Mouse (Mus musculus): ENCODE measurements around the gene Fuca1. TPM values are rescaled to one million over a fixed set of nuclear protein-coding genes. Genes with fewer than 3 reads are reported as not detected.
"Not testable (repeated sequence)": the region's sequence is repeated elsewhere in the genome, so short reads cannot be mapped to it uniquely, and the experiment has no call there.

Fuca1 gene
- polyA plus RNA-seq, 1 experiment from 2014 or later = 52.8 TPM

- Histone ChIP-seq H3K27me3 (ENCODE audit: control insufficient read depth, insufficient read depth, low read length) (no peaks in the 10 kb centered on the region), H3K4me1 (ENCODE audit: control insufficient read depth, insufficient read depth, low read length) (peaks cover 23% of the 10 kb centered on the region), H3K9ac (ENCODE audit: low read length) (no peak overlapping the region), H3K4me3 (ENCODE audit: low read length) (no peak overlapping the region), H3K36me3 (ENCODE audit: control insufficient read depth, insufficient read depth) (peaks cover 34% of the 10 kb centered on the region), H3K9me3 (replicated peaks; ENCODE audit: control insufficient read depth, low read length) (no peaks in the 10 kb centered on the region), H3K4me2 (ENCODE audit: low read depth, low read length) (no peak overlapping the region), H3K27ac (ENCODE audit: low read length) (no peak overlapping the region)
- no peak for ATAC-seq (replicated peaks; ENCODE audit: extremely low read depth, insufficient read depth, low FRiP score)
- 83% methylated on average over 13 of the region's 13 CpGs for WGBS
Observed at GRCm38 (mm10) chr4:135969070-135969750, 48.7 kb downstream of the Fuca1 start.

- ATAC-seq (replicated peaks; ENCODE audit: extremely low read depth, insufficient read depth, low FRiP score) = no peak
- Histone ChIP-seq H3K9ac (ENCODE audit: low read length) (no peak overlapping the region), H3K4me3 (ENCODE audit: low read length) (no peak overlapping the region), H3K4me2 (ENCODE audit: low read depth, low read length) (no peak overlapping the region), H3K4me1 (ENCODE audit: control insufficient read depth, insufficient read depth, low read length) (peaks cover 12% of the 10 kb centered on the region), H3K27me3 (ENCODE audit: control insufficient read depth, insufficient read depth, low read length) (no peaks in the 10 kb centered on the region), H3K9me3 (replicated peaks; ENCODE audit: control insufficient read depth, low read length) (no peaks in the 10 kb centered on the region), H3K36me3 (ENCODE audit: control insufficient read depth, insufficient read depth) (peaks cover 43% of the 10 kb centered on the region), H3K27ac (ENCODE audit: low read length) (no peak overlapping the region)
- WGBS = 85% methylated on average over 11 of the region's 11 CpGs
Observed at GRCm38 (mm10) chr4:135970585-135970984, 50.0 kb downstream of the Fuca1 start.

- H3K9me3 ChIP-seq (replicated peaks; ENCODE audit: control insufficient read depth, low read length) = no peaks in the 10 kb centered on the region
- under 1% methylated on average over 35 of the region's 35 CpGs for WGBS
Observed at GRCm38 (mm10) chr4:135971805-135972555, 51.4 kb downstream of the Fuca1 start.

GRCm38 (mm10) chr4:135972556-135972906, 52.0 kb downstream of the Fuca1 start, which contains the start of gene Lypla2:
Lypla2 (minus strand) TSS chr4:135972626.
- Histone ChIP-seq H3K27me3 (ENCODE audit: control insufficient read depth, insufficient read depth, low read length) (no peaks in the 10 kb centered on the region), H3K9me3 (replicated peaks; ENCODE audit: control insufficient read depth, low read length) (no peaks in the 10 kb centered on the region), H3K27ac (ENCODE audit: low read length) (peak within 1 kb of the TSS; percentile 47), H3K36me3 (ENCODE audit: control insufficient read depth, insufficient read depth) (peaks cover 42% of the 10 kb centered on the region), H3K4me2 (ENCODE audit: low read depth, low read length) (peak within 1 kb of the TSS; percentile 93), H3K4me3 (ENCODE audit: low read length) (peak within 1 kb of the TSS; percentile 73), H3K9ac (ENCODE audit: low read length) (peak within 1 kb of the TSS; percentile 83), H3K4me1 (ENCODE audit: control insufficient read depth, insufficient read depth, low read length) (peaks cover 12% of the 10 kb centered on the region)
- WGBS = 2% methylated on average over 19 of the region's 19 CpGs
- ATAC-seq (replicated peaks; ENCODE audit: extremely low read depth, insufficient read depth, low FRiP score) = peak; percentile 86

More at GRCm38 (mm10) chr4:135971805-135972555, 51.4 kb downstream of the Fuca1 start:
- Histone ChIP-seq H3K4me3 (ENCODE audit: low read length) (peak overlapping the region; percentile 73), H3K27me3 (ENCODE audit: control insufficient read depth, insufficient read depth, low read length) (no peaks in the 10 kb centered on the region), H3K9ac (ENCODE audit: low read length) (peak overlapping the region; percentile 83), H3K27ac (ENCODE audit: low read length) (peak overlapping the region; percentile 47), H3K4me1 (ENCODE audit: control insufficient read depth, insufficient read depth, low read length) (peaks cover 12% of the 10 kb centered on the region), H3K4me2 (ENCODE audit: low read depth, low read length) (peak overlapping the region; percentile 93), H3K36me3 (ENCODE audit: control insufficient read depth, insufficient read depth) (peaks cover 48% of the 10 kb centered on the region)
- ATAC-seq (replicated peaks; ENCODE audit: extremely low read depth, insufficient read depth, low FRiP score) = peak; percentile 28; the same call in 1 of the 2 replicates

- Histone ChIP-seq H3K9me3 (replicated peaks; ENCODE audit: control insufficient read depth, low read length) (no peaks in the 10 kb centered on the region), H3K9ac (ENCODE audit: low read length) (peak overlapping the region; percentile 83; the same call in 1 of the 2 replicates), H3K4me3 (ENCODE audit: low read length) (peak overlapping the region; percentile 73), H3K4me2 (ENCODE audit: low read depth, low read length) (peak overlapping the region; percentile 93), H3K27me3 (ENCODE audit: control insufficient read depth, insufficient read depth, low read length) (no peaks in the 10 kb centered on the region), H3K27ac (ENCODE audit: low read length) (peak overlapping the region; percentile 4), H3K4me1 (ENCODE audit: control insufficient read depth, insufficient read depth, low read length) (peaks cover 12% of the 10 kb centered on the region), H3K36me3 (ENCODE audit: control insufficient read depth, insufficient read depth) (peaks cover 38% of the 10 kb centered on the region)
- 49% methylated on average over 13 of the region's 13 CpGs for WGBS
- ATAC-seq (replicated peaks; ENCODE audit: extremely low read depth, insufficient read depth, low FRiP score) = no peak
Observed at GRCm38 (mm10) chr4:135972911-135973811, 52.6 kb downstream of the Fuca1 start.

GRCm38 (mm10) chr4:135976146-135976545, 55.6 kb downstream of the Fuca1 start:
- WGBS = 88% methylated on average over 12 of the region's 12 CpGs

GRCm38 (mm10) chr4:135980223-135980622, 59.7 kb downstream of the Fuca1 start:
- H3K9ac ChIP-seq (ENCODE audit: low read length); H3K4me3 ChIP-seq (ENCODE audit: low read length); H3K27me3 ChIP-seq (ENCODE audit: control insufficient read depth, insufficient read depth, low read length); H3K9me3 ChIP-seq (replicated peaks; ENCODE audit: control insufficient read depth, low read length); H3K27ac ChIP-seq (ENCODE audit: low read length); H3K4me2 ChIP-seq (ENCODE audit: low read depth, low read length); H3K4me1 ChIP-seq (ENCODE audit: control insufficient read depth, insufficient read depth, low read length); ATAC-seq (replicated peaks; ENCODE audit: extremely low read depth, insufficient read depth, low FRiP score): not testable (repeated sequence)
- peaks cover 24% of the 10 kb centered on the region for H3K36me3 ChIP-seq (ENCODE audit: control insufficient read depth, insufficient read depth)
- WGBS = 89% methylated on average over 5 of the region's 5 CpGs

More at GRCm38 (mm10) chr4:135976146-135976545, 55.6 kb downstream of the Fuca1 start:
- no peak overlapping the region for H3K27ac ChIP-seq (ENCODE audit: low read length)
- H3K4me2 ChIP-seq (ENCODE audit: low read depth, low read length) = no peak overlapping the region
- H3K4me3 ChIP-seq (ENCODE audit: low read length) = no peak overlapping the region
- H3K27me3 ChIP-seq (ENCODE audit: control insufficient read depth, insufficient read depth, low read length) = no peaks in the 10 kb centered on the region
- peaks cover 23% of the 10 kb centered on the region for H3K36me3 ChIP-seq (ENCODE audit: control insufficient read depth, insufficient read depth)
- ATAC-seq (replicated peaks; ENCODE audit: extremely low read depth, insufficient read depth, low FRiP score) = no peak
- H3K4me1 ChIP-seq (ENCODE audit: control insufficient read depth, insufficient read depth, low read length) = peaks cover 12% of the 10 kb centered on the region
- H3K9me3 ChIP-seq (replicated peaks; ENCODE audit: control insufficient read depth, low read length) = no peaks in the 10 kb centered on the region
- H3K9ac ChIP-seq (ENCODE audit: low read length) = no peak overlapping the region

GRCm38 (mm10) chr4:135981524-135982063, 61.1 kb downstream of the Fuca1 start:
- WGBS = 68% methylated on average over 7 of the region's 7 CpGs
- no peak for ATAC-seq (replicated peaks; ENCODE audit: extremely low read depth, insufficient read depth, low FRiP score)
- peaks cover 13% of the 10 kb centered on the region for H3K36me3 ChIP-seq (ENCODE audit: control insufficient read depth, insufficient read depth)

More at GRCm38 (mm10) chr4:135981524-135982063, 61.1 kb downstream of the Fuca1 start:
- H3K9me3 ChIP-seq (replicated peaks; ENCODE audit: control insufficient read depth, low read length) = no peaks in the 10 kb centered on the region
- no peak overlapping the region for H3K27ac ChIP-seq (ENCODE audit: low read length)
- no peak overlapping the region for H3K4me2 ChIP-seq (ENCODE audit: low read depth, low read length)
- H3K27me3 ChIP-seq (ENCODE audit: control insufficient read depth, insufficient read depth, low read length) = no peaks in the 10 kb centered on the region
- no peak overlapping the region for H3K9ac ChIP-seq (ENCODE audit: low read length)
- H3K4me1 ChIP-seq (ENCODE audit: control insufficient read depth, insufficient read depth, low read length) = peaks cover 8% of the 10 kb centered on the region
- no peak overlapping the region for H3K4me3 ChIP-seq (ENCODE audit: low read length)
